Mouse (Mus musculus): ENCODE measurements around the gene Supt16.

DNA sequence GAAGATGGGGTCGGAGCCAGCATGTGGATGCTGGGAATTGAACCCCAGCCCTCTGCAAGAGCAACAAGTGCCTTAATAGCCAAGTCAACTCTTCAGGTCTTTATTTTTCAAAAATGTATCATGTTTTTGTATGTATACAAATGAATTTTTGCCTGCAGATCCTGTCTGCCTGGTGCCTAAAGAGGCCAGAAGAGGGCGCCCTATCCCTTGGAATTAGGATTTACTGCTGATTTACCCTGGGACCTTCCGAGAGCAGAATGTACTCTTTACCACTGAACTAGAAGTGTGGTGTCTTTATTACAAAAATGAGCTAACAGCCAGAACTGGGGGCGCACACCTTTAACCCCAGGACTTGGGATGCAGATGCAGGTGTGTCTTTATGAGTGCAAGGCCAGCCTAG is 73.3 kb downstream of the Supt16 start:
- TF ChIP-seq CTCF (conservative IDR thresholded peaks at IDR 0.05; ENCODE audit: low read length) (peak; percentile 80), NANOG (IDR thresholded peaks at IDR 0.05; ENCODE audit: borderline replicate concordance, low read length) (no peak)

Measured in E14TG2a.4 (cell line).